Mouse (Mus musculus): ENCODE results near the gene Hoxb3. TPM values are rescaled to one million over a fixed set of nuclear protein-coding genes. Genes with fewer than 3 reads are reported as not detected.

Gene Hoxb3
- polyA plus RNA-seq, 1 experiment from 2014 or later, result 9.6 TPM

- Histone ChIP-seq H3K4me3 (peak overlapping the region; percentile 50), H3K36me3 (peaks cover 5% of the 10 kb centered on the region; the same call in 1 of the 2 replicates), H3K27ac (peak overlapping the region; percentile 86), H3K4me1 (replicated peaks) (peaks cover 32% of the 10 kb centered on the region), H3K27me3 (ENCODE audit: insufficient read depth, poor library complexity, severe bottlenecking) (peaks cover 100% of the 10 kb centered on the region), H3K9me3 (no peaks in the 10 kb centered on the region)
- peak; percentile 66 for DNase-seq (ENCODE audit: low spot score)
- 1% methylated on average over 45 of the region's 56 CpGs for WGBS
Measured at GRCm38 (mm10) chr11:96345220-96345892, 22.2 kb downstream of the Hoxb3 start.

GRCm38 (mm10) chr11:96345893-96346806 is 23.0 kb downstream of the Hoxb3 start:
- peak overlapping the region; percentile 50 for H3K4me3 ChIP-seq
- H3K4me1 ChIP-seq (replicated peaks), result peaks cover 33% of the 10 kb centered on the region
- peak overlapping the region; percentile 86 for H3K27ac ChIP-seq
- peak; percentile 44 for DNase-seq (ENCODE audit: low spot score)
- peaks cover 100% of the 10 kb centered on the region for H3K27me3 ChIP-seq (ENCODE audit: insufficient read depth, poor library complexity, severe bottlenecking)
- WGBS, result 2% methylated on average over 44 of the region's 45 CpGs
- peaks cover 5% of the 10 kb centered on the region; the same call in 1 of the 2 replicates for H3K36me3 ChIP-seq
- no peaks in the 10 kb centered on the region for H3K9me3 ChIP-seq

GRCm38 (mm10) chr11:96346916-96347520 is 23.9 kb downstream of the Hoxb3 start:
- Histone ChIP-seq H3K9me3 (no peaks in the 10 kb centered on the region), H3K36me3 (peaks cover 5% of the 10 kb centered on the region; the same call in 1 of the 2 replicates), H3K27ac (peak overlapping the region; percentile 86), H3K4me3 (peak overlapping the region; percentile 50), H3K27me3 (ENCODE audit: insufficient read depth, poor library complexity, severe bottlenecking) (peaks cover 100% of the 10 kb centered on the region), H3K4me1 (replicated peaks) (peaks cover 33% of the 10 kb centered on the region)
- 20% methylated on average over 5 of the region's 5 CpGs for WGBS
- peak; percentile 20 for DNase-seq (ENCODE audit: low spot score)

- Histone ChIP-seq H3K4me1 (replicated peaks) (peaks cover 33% of the 10 kb centered on the region), H3K4me3 (peak overlapping the region; percentile 69), H3K27me3 (ENCODE audit: insufficient read depth, poor library complexity, severe bottlenecking) (peaks cover 100% of the 10 kb centered on the region), H3K9me3 (no peaks in the 10 kb centered on the region), H3K27ac (peak overlapping the region; percentile 89), H3K36me3 (peaks cover 5% of the 10 kb centered on the region; the same call in 1 of the 2 replicates)
- DNase-seq (ENCODE audit: low spot score), result no peak
- 10% methylated on average over 4 of the region's 4 CpGs for WGBS
Measured at GRCm38 (mm10) chr11:96347717-96348116, 24.6 kb downstream of the Hoxb3 start.

GRCm38 (mm10) chr11:96348141-96348928 is 25.2 kb downstream of the Hoxb3 start:
- Histone ChIP-seq H3K4me1 (replicated peaks) (peaks cover 36% of the 10 kb centered on the region), H3K36me3 (peaks cover 10% of the 10 kb centered on the region), H3K9me3 (no peaks in the 10 kb centered on the region), H3K4me3 (peak overlapping the region; percentile 69), H3K27me3 (ENCODE audit: insufficient read depth, poor library complexity, severe bottlenecking) (peaks cover 100% of the 10 kb centered on the region), H3K27ac (peak overlapping the region; percentile 89)
- 5% methylated on average over 21 of the region's 21 CpGs for WGBS
- peak; percentile 57 for DNase-seq (ENCODE audit: low spot score)

DNA sequence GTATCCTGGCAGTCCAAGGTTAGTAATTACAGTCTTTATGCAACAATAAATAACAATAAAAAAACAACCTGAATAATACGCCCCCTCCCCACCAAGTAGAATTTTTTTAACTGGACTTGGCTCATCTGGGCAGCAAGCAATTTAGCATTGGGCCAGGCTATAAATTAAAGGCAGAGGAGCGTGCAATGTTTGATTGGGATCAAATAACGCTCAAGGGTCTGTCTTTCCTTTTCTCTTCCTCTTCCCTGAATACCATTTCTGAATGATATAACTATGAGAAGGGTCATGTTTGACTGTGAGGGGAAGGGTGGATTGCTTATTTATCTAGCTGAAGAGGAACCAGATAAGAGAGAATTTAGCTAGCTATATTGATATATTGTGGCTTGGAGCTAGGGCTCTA is 25.9 kb downstream of the Hoxb3 start:
- Histone ChIP-seq H3K4me1 (replicated peaks) (peaks cover 36% of the 10 kb centered on the region), H3K36me3 (peaks cover 12% of the 10 kb centered on the region), H3K9me3 (no peaks in the 10 kb centered on the region), H3K27ac (peak overlapping the region; percentile 89), H3K27me3 (ENCODE audit: insufficient read depth, poor library complexity, severe bottlenecking) (peaks cover 100% of the 10 kb centered on the region), H3K4me3 (peak overlapping the region; percentile 69)
- 17% methylated on average over 3 of the region's 3 CpGs for WGBS
- no peak for DNase-seq (ENCODE audit: low spot score)

DNA sequence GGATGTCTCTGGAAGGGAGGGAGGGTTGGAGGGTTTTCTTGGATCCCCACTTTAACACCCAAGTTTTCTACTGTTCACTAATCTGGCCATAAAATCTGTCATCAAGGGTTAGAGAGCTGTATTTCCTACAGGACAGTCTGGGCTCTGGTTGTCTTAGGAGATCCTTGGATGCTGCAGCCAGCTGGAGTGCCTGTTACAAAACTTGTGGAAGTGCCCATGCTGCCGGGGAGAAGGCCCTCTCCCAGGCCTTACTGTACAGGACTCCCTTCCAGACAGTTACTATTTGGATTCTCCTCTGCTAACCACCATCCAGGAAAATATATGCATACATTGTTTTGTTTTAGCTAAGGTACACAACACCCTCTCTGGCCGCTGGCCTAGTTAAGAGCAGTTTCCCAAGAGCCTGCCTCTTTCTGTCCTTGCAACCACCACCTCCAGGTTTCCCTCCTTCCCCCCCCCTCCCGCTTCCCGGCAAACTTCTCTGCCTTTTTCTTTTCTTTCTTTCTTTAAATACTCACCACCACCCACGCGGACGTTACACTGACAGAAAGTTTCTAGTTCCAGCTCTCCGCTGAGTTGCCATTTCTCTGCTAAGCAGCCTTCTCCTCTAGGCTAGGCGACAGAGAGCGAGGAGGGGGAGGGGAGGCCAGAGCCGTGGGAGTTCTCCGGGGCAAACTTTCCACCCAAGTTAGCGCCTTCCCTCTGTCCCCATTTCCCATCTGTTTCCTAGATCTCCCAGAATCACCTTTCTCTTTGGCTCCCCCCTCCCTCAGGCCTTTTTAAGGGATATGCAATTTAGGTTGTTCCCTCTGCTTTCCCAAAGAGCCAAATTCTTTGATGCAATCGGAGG is 26.6 kb downstream of the Hoxb3 start:
- Histone ChIP-seq H3K27me3 (ENCODE audit: insufficient read depth, poor library complexity, severe bottlenecking) (peaks cover 100% of the 10 kb centered on the region), H3K27ac (peak overlapping the region; percentile 89), H3K36me3 (peaks cover 16% of the 10 kb centered on the region), H3K4me3 (peak overlapping the region; percentile 69), H3K9me3 (no peaks in the 10 kb centered on the region), H3K4me1 (replicated peaks) (peaks cover 36% of the 10 kb centered on the region)
- peak; percentile 72 for DNase-seq (ENCODE audit: low spot score)
- WGBS, result 2% methylated on average over 14 of the region's 14 CpGs

DNA sequence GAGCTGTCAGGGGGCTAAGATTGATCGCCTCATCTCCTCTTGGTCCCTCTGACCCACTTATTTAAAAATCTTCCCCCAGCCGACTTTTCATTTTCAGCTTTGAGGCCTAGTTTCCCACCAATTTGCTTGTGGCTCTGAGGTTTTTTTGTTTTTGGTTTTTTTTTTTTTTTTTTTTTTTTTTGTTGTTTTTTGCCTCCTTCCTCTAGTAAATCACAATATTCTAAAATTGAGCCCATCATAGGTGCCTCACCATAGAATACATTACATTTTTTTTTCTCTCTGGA is 27.2 kb downstream of the Hoxb3 start, which contains the start of gene Hoxb2:
Hoxb2 (plus strand) TSS at position 185 of the 284 bp plus-strand sequence.
- Histone ChIP-seq H3K27ac (peak within 1 kb of the TSS; percentile 95), H3K36me3 (peaks cover 16% of the 10 kb centered on the region), H3K4me1 (replicated peaks) (peaks cover 36% of the 10 kb centered on the region), H3K9me3 (no peaks in the 10 kb centered on the region), H3K27me3 (ENCODE audit: insufficient read depth, poor library complexity, severe bottlenecking) (peaks cover 100% of the 10 kb centered on the region), H3K4me3 (peak within 1 kb of the TSS; percentile 69)
- WGBS, result 4% methylated on average over 2 of the region's 2 CpGs
- no peak for DNase-seq (ENCODE audit: low spot score)

- Histone ChIP-seq H3K27ac (peak overlapping the region; percentile 95), H3K36me3 (peaks cover 15% of the 10 kb centered on the region), H3K4me1 (replicated peaks) (peaks cover 31% of the 10 kb centered on the region), H3K4me3 (peak overlapping the region; percentile 69), H3K27me3 (ENCODE audit: insufficient read depth, poor library complexity, severe bottlenecking) (peaks cover 100% of the 10 kb centered on the region), H3K9me3 (no peaks in the 10 kb centered on the region)
- 7% methylated on average over 2 of the region's 2 CpGs for WGBS
- peak; percentile 29 for DNase-seq (ENCODE audit: low spot score)
Measured at GRCm38 (mm10) chr11:96350791-96351190, 27.7 kb downstream of the Hoxb3 start.

- no peaks in the 10 kb centered on the region for H3K9me3 ChIP-seq
- H3K4me3 ChIP-seq, result peak overlapping the region; percentile 69
- WGBS, result 2% methylated on average over 11 of the region's 11 CpGs
- H3K27me3 ChIP-seq (ENCODE audit: insufficient read depth, poor library complexity, severe bottlenecking), result peaks cover 100% of the 10 kb centered on the region
- H3K4me1 ChIP-seq (replicated peaks), result peaks cover 26% of the 10 kb centered on the region
- DNase-seq (ENCODE audit: low spot score), result peak; percentile 70
- H3K27ac ChIP-seq, result peak overlapping the region; percentile 95
- H3K36me3 ChIP-seq, result peaks cover 11% of the 10 kb centered on the region
Measured at GRCm38 (mm10) chr11:96351312-96351711, 28.2 kb downstream of the Hoxb3 start.

- peak overlapping the region; percentile 95 for H3K27ac ChIP-seq
- H3K4me3 ChIP-seq, result peak overlapping the region; percentile 69
- WGBS, result under 1% methylated on average over 22 of the region's 22 CpGs
- peaks cover 100% of the 10 kb centered on the region for H3K27me3 ChIP-seq (ENCODE audit: insufficient read depth, poor library complexity, severe bottlenecking)
- no peaks in the 10 kb centered on the region for H3K9me3 ChIP-seq
- DNase-seq (ENCODE audit: low spot score), result peak; percentile 67
- H3K4me1 ChIP-seq (replicated peaks), result peaks cover 23% of the 10 kb centered on the region; the same call in 1 of the 2 replicates
- peaks cover 11% of the 10 kb centered on the region for H3K36me3 ChIP-seq
Measured at GRCm38 (mm10) chr11:96351831-96352230, 28.7 kb downstream of the Hoxb3 start.
